Mouse (Mus musculus): ENCODE results near the gene Prdm15. TPM values are rescaled to one million over a fixed set of nuclear protein-coding genes. Genes with fewer than 3 reads are reported as not detected.

Gene Prdm15
- total RNA-seq, 2 experiments from 2014 or later, result 5.1 TPM

- intact Hi-C loops (cut with DNase I), result no loop called here
- DNase-seq (ENCODE audit: low spot score), result no peak
Observed at GRCm38 (mm10) chr16:97761782-97762181, 89.9 kb downstream of the Prdm15 start.

DNA sequence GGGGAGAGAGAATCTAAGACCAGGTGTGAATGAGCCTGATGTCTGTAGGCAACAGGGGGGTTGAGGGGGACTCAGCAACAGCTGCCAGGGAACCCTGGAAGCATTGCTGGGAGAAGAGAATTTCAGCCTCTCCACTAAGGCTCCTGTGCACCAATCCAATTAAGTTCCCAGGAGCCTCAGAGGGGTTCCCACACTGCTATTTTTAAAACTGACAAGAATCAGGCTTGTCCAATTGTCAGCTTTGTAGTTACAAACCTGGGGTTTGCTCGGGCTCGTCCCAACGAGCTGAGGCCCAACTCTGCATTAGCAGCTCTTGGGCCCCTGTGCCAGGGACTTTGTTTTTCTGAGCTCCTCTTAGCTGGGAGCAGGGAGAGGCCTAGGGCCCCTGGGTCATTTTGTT, 92.0 kb downstream of the Prdm15 start:
- intact Hi-C loops (cut with DNase I), result no loop called here
- no peak for DNase-seq (ENCODE audit: low spot score)

- no peak for DNase-seq (ENCODE audit: low spot score)
- intact Hi-C loops (cut with DNase I), result no loop called here
Observed at GRCm38 (mm10) chr16:97758288-97758687, 93.4 kb downstream of the Prdm15 start.

DNA sequence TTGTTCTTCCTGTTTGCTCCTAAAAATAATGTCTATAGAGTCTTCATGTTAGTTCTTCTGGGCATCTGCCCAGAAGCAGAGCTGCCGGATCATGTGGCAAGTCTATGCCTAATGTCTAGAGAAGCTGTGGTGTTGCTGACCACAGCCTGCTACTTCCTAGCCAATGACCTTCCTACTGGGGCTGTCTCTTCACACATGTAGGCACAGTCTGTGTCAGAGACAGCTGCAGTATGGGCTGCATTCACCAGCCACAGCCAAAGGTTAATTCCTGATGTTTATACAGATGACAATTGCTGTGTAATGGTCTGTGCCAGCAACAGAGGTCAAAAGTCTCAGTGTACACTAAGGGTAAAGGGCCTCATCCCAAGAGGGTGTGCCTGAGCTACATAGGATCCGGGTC, 95.2 kb downstream of the Prdm15 start:
- DNase-seq (ENCODE audit: low spot score), result no peak
- intact Hi-C loops (cut with DNase I), result no loop called here

- DNase-seq (ENCODE audit: low spot score), result no peak
- intact Hi-C loops (cut with DNase I), result no loop called here
Observed at GRCm38 (mm10) chr16:97752316-97752941, 99.2 kb downstream of the Prdm15 start.

GRCm38 (mm10) chr16:97751884-97752283, 99.8 kb downstream of the Prdm15 start:
- peak; percentile 57 for DNase-seq (ENCODE audit: low spot score)
- intact Hi-C loops (cut with DNase I), result no loop called here

DNA sequence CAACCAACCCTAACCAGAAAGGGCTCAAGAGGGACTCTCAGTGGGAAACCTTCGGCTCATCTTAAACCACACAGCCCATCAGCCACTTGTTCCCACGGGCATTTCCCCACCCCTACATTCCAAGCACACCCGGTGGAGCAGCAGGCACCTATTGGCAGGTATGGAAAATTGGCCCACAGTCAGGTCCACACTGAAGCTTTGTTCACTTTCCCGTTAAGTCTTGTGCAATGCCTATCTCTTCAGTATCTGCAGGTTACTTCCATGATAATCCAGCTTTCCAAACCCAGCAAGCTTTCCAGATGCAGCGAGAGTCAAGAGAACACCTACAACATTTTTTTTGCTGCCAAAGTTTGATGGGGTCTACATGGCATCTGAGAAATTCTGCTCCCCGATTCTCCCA, 103.2 kb downstream of the Prdm15 start:
- intact Hi-C loops (cut with DNase I), result no loop called here

More for the DNA sequence above, 103.2 kb downstream of the Prdm15 start:
- no peak for DNase-seq (ENCODE audit: low spot score)

Small RNA genes within 50 kb of the gene (microRNA-seq; reads per million reads assigned to microRNA genes)
- gene Mir6964, result 0.83 reads per million

Other genes with a start within 250 kb of the Prdm15 start
- not detected for gene Tmprss2, start 240.7 kb downstream of the Prdm15 start, total RNA-seq (2021)
- under 1 TPM in 1 of 2 experiments, not detected in 1; 0.16 TPM for gene Ripk4, start 88.1 kb downstream of the Prdm15 start, total RNA-seq (2021)
- 10 to 100 TPM; 20.2 to 25.2 TPM for gene C2cd2, start 110.7 kb upstream of the Prdm15 start, total RNA-seq (2021)
- 10 to 100 TPM in 1 of 2 experiments, 1 to 10 TPM in 1; 7.0 to 10.9 TPM for gene Zbtb21, start 110.8 kb upstream of the Prdm15 start, total RNA-seq (2021)
- gene B230307C23Rik, start 145.5 kb upstream of the Prdm15 start, total RNA-seq (2021), result 1 to 10 TPM; 3.7 to 4.5 TPM
- gene A630089N07Rik, start 230.6 kb upstream of the Prdm15 start, total RNA-seq (2021), result 1 to 10 TPM; 2.7 to 3.0 TPM

Measured in heart, postnatal 25 days (tissue).